Mouse (Mus musculus): ENCODE measurements around the gene Spag7. TPM values are rescaled to one million over a fixed set of nuclear protein-coding genes. Genes with fewer than 3 reads are reported as not detected.

Spag7 gene
- polyA plus RNA-seq, 1 experiment = 52.4 TPM

GRCm38 (mm10) chr11:70619101-70619500 is 50.1 kb downstream of the Spag7 start, which contains the start of gene Chrne:
Chrne (minus strand) TSS chr11:70619216.
- Histone ChIP-seq H3K4me3 (no peak within 1 kb of the TSS), H3K27me3 (ENCODE audit: control insufficient read depth, insufficient read depth, insufficient read length) (no peaks in the 10 kb centered on the region)
- TF ChIP-seq MYOG (IDR thresholded peaks at IDR 0.05; ENCODE audit: control insufficient read depth in 1 of 3, insufficient read depth in 1 of 3, insufficient read length in 2 of 3, low read depth in 2 of 3) = peak in 1 of 3 experiments; percentile 18
- TF ChIP-seq SRF (IDR thresholded peaks at IDR 0.05; ENCODE audit: control insufficient read depth, insufficient read length, low read depth) = no peak
- no peak for TF ChIP-seq POLR2A (IDR thresholded peaks at IDR 0.05; ENCODE audit: insufficient read length, low read depth)
- peak in 1 of 3 experiments; percentile 74 for TF ChIP-seq MYOD1 (IDR thresholded peaks at IDR 0.05; ENCODE audit: control insufficient read depth in 1 of 3, insufficient read length in 2 of 3, low read depth in 2 of 3)

DNA sequence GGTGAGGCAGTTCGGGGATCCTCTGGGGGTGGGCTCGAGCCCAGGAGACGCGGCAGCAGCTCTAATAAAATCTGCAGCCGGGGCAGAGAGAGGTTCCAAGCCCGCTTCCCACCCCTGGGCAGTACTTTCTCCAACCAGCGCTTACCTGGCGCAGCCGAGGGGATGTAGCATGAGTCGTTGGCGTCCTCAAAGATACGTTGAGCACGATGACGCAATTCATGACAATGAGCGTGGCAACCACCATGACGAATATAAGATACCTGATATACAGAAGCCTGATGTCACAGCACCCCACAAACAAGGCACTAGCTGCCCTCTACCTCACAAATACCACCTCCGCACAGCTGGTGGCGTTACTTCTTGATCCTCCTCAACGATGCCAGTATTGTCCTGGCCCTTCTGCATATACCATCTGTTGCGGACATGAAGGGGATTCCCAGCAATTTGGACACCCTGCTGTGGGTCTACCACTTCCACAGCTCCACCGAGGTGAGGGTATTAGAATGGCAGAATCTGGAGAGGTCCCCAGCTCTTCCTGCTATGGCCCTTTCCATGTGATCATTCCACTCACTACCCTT is 53.6 kb downstream of the Spag7 start, which contains the start of gene 4930544D05Rik:
TSS of gene 4930544D05Rik (plus strand) at position 333 of the 578 bp plus-strand sequence.
- TF ChIP-seq MYOD1 (IDR thresholded peaks at IDR 0.05; ENCODE audit: control insufficient read depth in 1 of 3, insufficient read length in 2 of 3, low read depth in 2 of 3) (no peak), USF1 (IDR thresholded peaks at IDR 0.05; ENCODE audit: low read depth) (no peak), TCF3 (IDR thresholded peaks at IDR 0.05; ENCODE audit: insufficient read length, low read depth) (no peak), REST (IDR thresholded peaks at IDR 0.05; ENCODE audit: insufficient read depth, insufficient read length) (no peak), POLR2AphosphoS2 (IDR thresholded peaks at IDR 0.05; ENCODE audit: insufficient read length, low read depth) (no peak), MYOG (IDR thresholded peaks at IDR 0.05; ENCODE audit: control insufficient read depth in 1 of 3, insufficient read depth in 1 of 3, insufficient read length in 2 of 3, low read depth in 2 of 3) (no peak), SRF (IDR thresholded peaks at IDR 0.05; ENCODE audit: control insufficient read depth, insufficient read length, low read depth) (no peak), TCF12 (IDR thresholded peaks at IDR 0.05; ENCODE audit: insufficient read depth, poor library complexity, severe bottlenecking) (no peak), POLR2A (IDR thresholded peaks at IDR 0.05; ENCODE audit: insufficient read length, low read depth) (no peak), CEBPB (IDR thresholded peaks at IDR 0.05; ENCODE audit: insufficient read depth, poor library complexity, severe bottlenecking) (no peak), E2F4 (IDR thresholded peaks at IDR 0.05; ENCODE audit: insufficient read depth) (no peak), MAX (IDR thresholded peaks at IDR 0.05; ENCODE audit: low read depth) (no peak)
- Histone ChIP-seq H3K4me2 (ENCODE audit: low read depth) (no peak within 1 kb of the TSS), H3K4me3 (no peak within 1 kb of the TSS), H3K27me3 (ENCODE audit: control insufficient read depth, insufficient read depth, insufficient read length) (no peaks in the 10 kb centered on the region), H3K36me3 (ENCODE audit: control insufficient read depth, insufficient read depth) (peaks cover 7% of the 10 kb centered on the region), H3ac (ENCODE audit: control insufficient read depth, insufficient read length) (no peak within 1 kb of the TSS), H3K79me2 (ENCODE audit: control insufficient read depth, insufficient read depth) (no peaks in the 10 kb centered on the region)

More at GRCm38 (mm10) chr11:70619101-70619500, 50.1 kb downstream of the Spag7 start, which contains the start of gene Chrne:
- H3K36me3 ChIP-seq (ENCODE audit: control insufficient read depth, insufficient read depth) = no peaks in the 10 kb centered on the region
- H3K79me2 ChIP-seq (ENCODE audit: control insufficient read depth, insufficient read depth) = no peaks in the 10 kb centered on the region
- H3K4me2 ChIP-seq (ENCODE audit: low read depth) = peak within 1 kb of the TSS; percentile 6
- no peak within 1 kb of the TSS for H3ac ChIP-seq (ENCODE audit: control insufficient read depth, insufficient read length)

DNA sequence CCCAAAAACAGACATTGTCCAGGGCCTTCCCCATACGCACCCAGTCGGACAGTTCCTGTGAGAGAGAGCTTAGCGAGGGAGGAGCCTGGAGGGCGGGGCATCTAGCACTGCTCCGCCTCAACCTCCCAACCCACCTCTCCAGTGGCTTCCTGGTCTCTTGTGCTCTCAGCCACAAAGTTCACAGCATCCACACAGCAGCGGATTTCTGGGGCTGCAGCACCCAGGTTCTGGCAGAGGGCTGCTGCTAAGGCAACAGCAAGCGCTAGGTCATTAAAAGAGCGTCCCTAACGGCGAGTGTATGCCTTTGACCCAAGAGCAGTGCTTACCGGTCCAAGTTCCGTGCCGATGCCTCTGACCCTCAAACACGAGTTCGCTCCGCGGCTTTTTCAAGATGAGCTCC is 54.1 kb downstream of the Spag7 start:
- H3K4me2 ChIP-seq (ENCODE audit: low read depth) = no peak overlapping the region
- H3K79me2 ChIP-seq (ENCODE audit: control insufficient read depth, insufficient read depth) = no peaks in the 10 kb centered on the region
- H3K36me3 ChIP-seq (ENCODE audit: control insufficient read depth, insufficient read depth) = peaks cover 7% of the 10 kb centered on the region
- H3ac ChIP-seq (ENCODE audit: control insufficient read depth, insufficient read length) = no peak overlapping the region
- H3K27me3 ChIP-seq (ENCODE audit: control insufficient read depth, insufficient read depth, insufficient read length) = no peaks in the 10 kb centered on the region
- TF ChIP-seq SRF (IDR thresholded peaks at IDR 0.05; ENCODE audit: control insufficient read depth, insufficient read length, low read depth) (no peak), E2F4 (IDR thresholded peaks at IDR 0.05; ENCODE audit: insufficient read depth) (no peak), REST (IDR thresholded peaks at IDR 0.05; ENCODE audit: insufficient read depth, insufficient read length) (no peak), MYOD1 (IDR thresholded peaks at IDR 0.05; ENCODE audit: control insufficient read depth in 1 of 3, insufficient read length in 2 of 3, low read depth in 2 of 3) (no peak), MYOG (IDR thresholded peaks at IDR 0.05; ENCODE audit: control insufficient read depth in 1 of 3, insufficient read depth in 1 of 3, insufficient read length in 2 of 3, low read depth in 2 of 3) (no peak), USF1 (IDR thresholded peaks at IDR 0.05; ENCODE audit: low read depth) (no peak), POLR2A (IDR thresholded peaks at IDR 0.05; ENCODE audit: insufficient read length, low read depth) (no peak), MAX (IDR thresholded peaks at IDR 0.05; ENCODE audit: low read depth) (no peak), TCF3 (IDR thresholded peaks at IDR 0.05; ENCODE audit: insufficient read length, low read depth) (no peak), CEBPB (IDR thresholded peaks at IDR 0.05; ENCODE audit: insufficient read depth, poor library complexity, severe bottlenecking) (no peak), POLR2AphosphoS2 (IDR thresholded peaks at IDR 0.05; ENCODE audit: insufficient read length, low read depth) (no peak), TCF12 (IDR thresholded peaks at IDR 0.05; ENCODE audit: insufficient read depth, poor library complexity, severe bottlenecking) (no peak)
- no peak overlapping the region for H3K4me3 ChIP-seq

Other genes starting within 250 kb of the Spag7 start
- gene Arrb2, start 236.8 kb downstream of the Spag7 start, polyA plus RNA-seq (2012; fragmentation: generic; extraction: Trizol) = 20.1 TPM
- 29.6 TPM for gene Med11, start 217.5 kb downstream of the Spag7 start, polyA plus RNA-seq (2012; fragmentation: generic; extraction: Trizol)
- not detected for gene Zmynd15, start 210.0 kb downstream of the Spag7 start, polyA plus RNA-seq (2012; fragmentation: generic; extraction: Trizol)
- gene Cxcl16, start 209.4 kb downstream of the Spag7 start, polyA plus RNA-seq (2012; fragmentation: generic; extraction: Trizol) = 0.08 TPM
- not detected for gene Tm4sf5, start 164.2 kb downstream of the Spag7 start, polyA plus RNA-seq (2012; fragmentation: generic; extraction: Trizol)
- gene Vmo1, start 154.8 kb downstream of the Spag7 start, polyA plus RNA-seq (2012; fragmentation: generic; extraction: Trizol) = not detected
- gene Gltpd2, start 150.2 kb downstream of the Spag7 start, polyA plus RNA-seq (2012; fragmentation: generic; extraction: Trizol) = not detected
- gene Psmb6, start 144.0 kb downstream of the Spag7 start, polyA plus RNA-seq (2012; fragmentation: generic; extraction: Trizol) = 575 TPM
- gene Gm40193, start 136.5 kb downstream of the Spag7 start, polyA plus RNA-seq (2012; fragmentation: generic; extraction: Trizol) = not detected
- 10.2 TPM for gene Pld2, start 129.4 kb downstream of the Spag7 start, polyA plus RNA-seq (2012; fragmentation: generic; extraction: Trizol)
- 34.4 TPM for gene Mink1, start 106.5 kb downstream of the Spag7 start, polyA plus RNA-seq (2012; fragmentation: generic; extraction: Trizol)
- 0.10 TPM for gene 4930544D05Rik, start 53.6 kb downstream of the Spag7 start, polyA plus RNA-seq (2012; fragmentation: generic; extraction: Trizol)
- gene Chrne, start 50.2 kb downstream of the Spag7 start, polyA plus RNA-seq (2012; fragmentation: generic; extraction: Trizol) = 5.3 TPM
- 0.22 TPM for gene Gp1ba, start 30.3 kb downstream of the Spag7 start, polyA plus RNA-seq (2012; fragmentation: generic; extraction: Trizol)
- 16.7 TPM for gene Rnf167, start 22.2 kb downstream of the Spag7 start, polyA plus RNA-seq (2012; fragmentation: generic; extraction: Trizol)
- 165 TPM for gene Slc25a11, start 21.9 kb downstream of the Spag7 start, polyA plus RNA-seq (2012; fragmentation: generic; extraction: Trizol)
- gene Pfn1, start 14.8 kb downstream of the Spag7 start, polyA plus RNA-seq (2012; fragmentation: generic; extraction: Trizol) = 2,636 TPM
- 1,792 TPM for gene Eno3, start 12.2 kb downstream of the Spag7 start, polyA plus RNA-seq (2012; fragmentation: generic; extraction: Trizol)
- 11.9 TPM for gene Camta2, start 18.7 kb upstream of the Spag7 start, polyA plus RNA-seq (2012; fragmentation: generic; extraction: Trizol)
- gene Inca1, start 30.7 kb upstream of the Spag7 start, polyA plus RNA-seq (2012; fragmentation: generic; extraction: Trizol) = 1.1 TPM
- 96.3 TPM for gene Kif1c, start 31.1 kb upstream of the Spag7 start, polyA plus RNA-seq (2012; fragmentation: generic; extraction: Trizol)
- gene Zfp3, start 94.8 kb upstream of the Spag7 start, polyA plus RNA-seq (2012; fragmentation: generic; extraction: Trizol) = 2.7 TPM
- 0.10 TPM for gene Scimp, start 143.2 kb upstream of the Spag7 start, polyA plus RNA-seq (2012; fragmentation: generic; extraction: Trizol)
- gene Rabep1, start 175.4 kb upstream of the Spag7 start, polyA plus RNA-seq (2012; fragmentation: generic; extraction: Trizol) = 16.1 TPM

Measured in myocyte (in vitro differentiated cells).